Mouse (Mus musculus): ENCODE data around the gene Sez6.

Gene Sez6

GRCm38 (mm10) chr11:77950125-77950685 lies 19.6 kb downstream of the Sez6 start:
- DNase-seq (ENCODE audit: low spot score), result no peak

- DNase-seq (ENCODE audit: low spot score), result no peak
Measured at GRCm38 (mm10) chr11:77950797-77951228, 20.2 kb downstream of the Sez6 start.

- peak; percentile 61 for DNase-seq (ENCODE audit: low spot score)
Measured at GRCm38 (mm10) chr11:77953671-77954070, 23.1 kb downstream of the Sez6 start.

- DNase-seq (ENCODE audit: low spot score), result no peak
Measured at GRCm38 (mm10) chr11:77956428-77956827, 25.8 kb downstream of the Sez6 start.

- no peak for DNase-seq (ENCODE audit: low spot score)
Measured at GRCm38 (mm10) chr11:77958268-77958667, 27.7 kb downstream of the Sez6 start.

- DNase-seq (ENCODE audit: low spot score), result no peak
Measured at GRCm38 (mm10) chr11:77958932-77959331, 28.3 kb downstream of the Sez6 start.

GRCm38 (mm10) chr11:77960199-77960598 lies 29.6 kb downstream of the Sez6 start:
- no peak for DNase-seq (ENCODE audit: low spot score)

GRCm38 (mm10) chr11:77960898-77961297 lies 30.3 kb downstream of the Sez6 start:
- DNase-seq (ENCODE audit: low spot score), result no peak

- no peak for DNase-seq (ENCODE audit: low spot score)
Measured at GRCm38 (mm10) chr11:77962946-77963345, 32.3 kb downstream of the Sez6 start.

- DNase-seq (ENCODE audit: low spot score), result peak; percentile 47
Measured at GRCm38 (mm10) chr11:77964415-77965095, 34.0 kb downstream of the Sez6 start.

GRCm38 (mm10) chr11:77965101-77966036 lies 34.8 kb downstream of the Sez6 start:
- DNase-seq (ENCODE audit: low spot score), result peak; percentile 80

- DNase-seq (ENCODE audit: low spot score), result no peak
Measured at GRCm38 (mm10) chr11:77966037-77966391, 35.4 kb downstream of the Sez6 start.

- peak; percentile 93 for DNase-seq (ENCODE audit: low spot score)
Measured at GRCm38 (mm10) chr11:77967114-77967513, 36.5 kb downstream of the Sez6 start.

- DNase-seq (ENCODE audit: low spot score), result no peak
Measured at GRCm38 (mm10) chr11:77968786-77969185, 38.2 kb downstream of the Sez6 start.

GRCm38 (mm10) chr11:77970718-77971117 lies 40.1 kb downstream of the Sez6 start:
- DNase-seq (ENCODE audit: low spot score), result no peak

- no peak for DNase-seq (ENCODE audit: low spot score)
Measured at GRCm38 (mm10) chr11:77973520-77973919, 42.9 kb downstream of the Sez6 start.

GRCm38 (mm10) chr11:77974325-77974724 lies 43.7 kb downstream of the Sez6 start:
- no peak for DNase-seq (ENCODE audit: low spot score)

- no peak for DNase-seq (ENCODE audit: low spot score)
Measured at GRCm38 (mm10) chr11:77975873-77976272, 45.3 kb downstream of the Sez6 start.

- no peak for DNase-seq (ENCODE audit: low spot score)
Measured at GRCm38 (mm10) chr11:77978161-77978560, 47.6 kb downstream of the Sez6 start.

GRCm38 (mm10) chr11:77979221-77979809 lies 48.7 kb downstream of the Sez6 start:
- no peak for DNase-seq (ENCODE audit: low spot score)

GRCm38 (mm10) chr11:77980281-77981204 lies 49.9 kb downstream of the Sez6 start:
- DNase-seq (ENCODE audit: low spot score), result peak; percentile 86

Measured in embryo, embryonic 10.5 days (tissue).